Mouse (Mus musculus): ENCODE measurements around the gene Gm12830.

Gene Gm12830

GRCm38 (mm10) chr4:114843097-114843721, 21.7 kb downstream of the Gm12830 start:
- DNase-seq (ENCODE audit: low spot score in 2 of 2), result no peak

- DNase-seq (ENCODE audit: low spot score in 2 of 2), result no peak
Measured at GRCm38 (mm10) chr4:114844600-114844999, 23.1 kb downstream of the Gm12830 start.

- no peak for DNase-seq (ENCODE audit: low spot score in 2 of 2)
Measured at GRCm38 (mm10) chr4:114845622-114846021, 24.1 kb downstream of the Gm12830 start.

GRCm38 (mm10) chr4:114846723-114847122, 25.2 kb downstream of the Gm12830 start:
- DNase-seq (ENCODE audit: low spot score in 2 of 2), result no peak

- no peak for DNase-seq (ENCODE audit: low spot score in 2 of 2)
Measured at GRCm38 (mm10) chr4:114853968-114854367, 32.4 kb downstream of the Gm12830 start.

- no peak for DNase-seq (ENCODE audit: low spot score in 2 of 2)
Measured at GRCm38 (mm10) chr4:114858426-114858825, 36.9 kb downstream of the Gm12830 start.

GRCm38 (mm10) chr4:114863166-114863565, 41.6 kb downstream of the Gm12830 start:
- DNase-seq (ENCODE audit: low spot score in 2 of 2), result no peak

GRCm38 (mm10) chr4:114869765-114870490, 48.4 kb downstream of the Gm12830 start:
- DNase-seq (ENCODE audit: low spot score in 2 of 2), result peak in 1 of 2 experiments; percentile 43

- DNase-seq (ENCODE audit: low spot score in 2 of 2), result no peak
Measured at GRCm38 (mm10) chr4:114876441-114876972, 55.0 kb downstream of the Gm12830 start.

- DNase-seq (ENCODE audit: low spot score in 2 of 2), result no peak
Measured at GRCm38 (mm10) chr4:114882232-114882631, 60.7 kb downstream of the Gm12830 start.

- DNase-seq (ENCODE audit: low spot score in 2 of 2), result no peak
Measured at GRCm38 (mm10) chr4:114897853-114898252, 76.3 kb downstream of the Gm12830 start.

GRCm38 (mm10) chr4:114899885-114900284, 78.4 kb downstream of the Gm12830 start:
- no peak for DNase-seq (ENCODE audit: low spot score in 2 of 2)

- DNase-seq (ENCODE audit: low spot score in 2 of 2), result no peak
Measured at GRCm38 (mm10) chr4:114900866-114901642, 79.5 kb downstream of the Gm12830 start.

GRCm38 (mm10) chr4:114901643-114902351, 80.3 kb downstream of the Gm12830 start:
- no peak for DNase-seq (ENCODE audit: low spot score in 2 of 2)

- no peak for DNase-seq (ENCODE audit: low spot score in 2 of 2)
Measured at GRCm38 (mm10) chr4:114902641-114903421, 81.3 kb downstream of the Gm12830 start.

GRCm38 (mm10) chr4:114903422-114903782, 81.9 kb downstream of the Gm12830 start:
- no peak for DNase-seq (ENCODE audit: low spot score in 2 of 2)

GRCm38 (mm10) chr4:114905501-114905900, 84.0 kb downstream of the Gm12830 start:
- no peak for DNase-seq (ENCODE audit: low spot score in 2 of 2)

Data from urinary bladder, postnatal 4 days (tissue).